Mouse (Mus musculus) urinary bladder, postnatal 36 days (tissue): ENCODE measurements around the gene Abca12.

Source experiments
- DNase-seq, 2 experiments: peaks; one replicate each; pipeline ENCODE4 v3.0.0; 2022; ENCODE audit warnings: low spot score in 2 of 2, mixed read lengths in 1 of 2

Gene Abca12

GRCm38 (mm10) chr1:71195333-71195732, 219.4 kb downstream of the Abca12 start:
- DNase-seq, result no peak

DNA sequence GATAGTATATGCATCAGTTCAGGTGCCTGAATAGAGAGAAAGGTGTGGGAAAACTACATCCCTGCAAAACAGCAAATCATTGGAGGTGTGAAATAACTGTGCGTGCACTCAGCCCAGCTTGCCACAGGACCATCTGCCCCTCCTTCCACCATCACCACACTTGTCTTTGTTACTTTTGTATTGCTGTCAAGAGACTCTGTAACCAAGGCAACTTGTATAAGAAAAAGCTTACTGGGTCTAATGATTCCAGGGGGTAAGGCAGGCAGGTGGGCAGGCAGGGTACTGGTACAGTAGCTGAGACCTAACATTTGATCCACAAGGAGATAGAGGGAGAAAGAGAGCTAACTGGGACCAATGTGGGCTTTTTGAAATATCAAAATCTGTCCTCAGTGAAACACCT, 220.8 kb downstream of the Abca12 start:
- DNase-seq, result no peak
